Mouse (Mus musculus) macrophage (primary cell): Measurements from ENCODE around the gene Vav3. TPM values are rescaled to one million over a fixed set of nuclear protein-coding genes. Genes with fewer than 3 reads are reported as not detected.

Experiments
- H3K27ac ChIP-seq: fragments of 350-480 bp; formaldehyde crosslinking; 2 replicates; pipeline ENCODE4 v1.9.0; 2021
- H3K36me3 ChIP-seq: fragments of 350-480 bp; formaldehyde crosslinking; 2 replicates; pipeline ENCODE4 v1.9.0; 2021; ENCODE audit errors: inconsistent target
- H3K4me3 ChIP-seq: fragments of 350-480 bp; formaldehyde crosslinking; 2 replicates; pipeline ENCODE4 v1.9.0; 2021; ENCODE audit errors: inconsistent target
- H3K79me2 ChIP-seq: fragments of 350-480 bp; formaldehyde crosslinking; 2 replicates; pipeline ENCODE4 v1.9.0; 2021; ENCODE audit errors: inconsistent target
- WGBS: methylation state at CpG from one replicate; pipeline ENCODE4 v1.1.7; 2026; ENCODE audit warnings: inconsistent platforms; ENCODE audit not compliant: missing documents; 5-methylcytosine and 5-hydroxymethylcytosine counted together
- polyA plus RNA-seq: library from polyadenylated mRNA; stranded (reverse); fragments of 250-400 nt; gene quantifications from 3 replicates; pipeline ENCODE4 v1.2.4, GENCODE M21; 2018; ENCODE audit warnings: inconsistent platforms
- total RNA-seq, 78 experiments: library from RNA; depleted of rRNA; stranded (reverse); fragments of 250-400 nt; gene quantifications; 1 replicate in 9 of 78; 2 replicates in 24 of 78; 3 replicates in 43 of 78; 4 replicates in 2 of 78; pipeline ENCODE4 v1.2.4; 2018; ENCODE audit warnings: inconsistent platforms in 56 of 78

Vav3 gene
- 1,000 to 10,000 TPM in 2 of 26 experiments, 100 to 1,000 TPM in 24; 175 to 1,650 (median 328) TPM for total RNA-seq (2018; cell fraction: chromatin; rRNA removed)
- 10 to 100 TPM; 25.5 to 67.9 (median 42.1) TPM for total RNA-seq (2018; cell fraction: cytosol; rRNA removed)
- total RNA-seq (2018; cell fraction: nucleus; rRNA removed): 1,000 to 10,000 TPM in 1 of 26 experiments, 100 to 1,000 TPM in 12, 10 to 100 TPM in 13; 66.0 to 1,087 (median 131) TPM
- 29.8 to 56.3 TPM (median 48.5 TPM) in 3 replicates for polyA plus RNA-seq

DNA sequence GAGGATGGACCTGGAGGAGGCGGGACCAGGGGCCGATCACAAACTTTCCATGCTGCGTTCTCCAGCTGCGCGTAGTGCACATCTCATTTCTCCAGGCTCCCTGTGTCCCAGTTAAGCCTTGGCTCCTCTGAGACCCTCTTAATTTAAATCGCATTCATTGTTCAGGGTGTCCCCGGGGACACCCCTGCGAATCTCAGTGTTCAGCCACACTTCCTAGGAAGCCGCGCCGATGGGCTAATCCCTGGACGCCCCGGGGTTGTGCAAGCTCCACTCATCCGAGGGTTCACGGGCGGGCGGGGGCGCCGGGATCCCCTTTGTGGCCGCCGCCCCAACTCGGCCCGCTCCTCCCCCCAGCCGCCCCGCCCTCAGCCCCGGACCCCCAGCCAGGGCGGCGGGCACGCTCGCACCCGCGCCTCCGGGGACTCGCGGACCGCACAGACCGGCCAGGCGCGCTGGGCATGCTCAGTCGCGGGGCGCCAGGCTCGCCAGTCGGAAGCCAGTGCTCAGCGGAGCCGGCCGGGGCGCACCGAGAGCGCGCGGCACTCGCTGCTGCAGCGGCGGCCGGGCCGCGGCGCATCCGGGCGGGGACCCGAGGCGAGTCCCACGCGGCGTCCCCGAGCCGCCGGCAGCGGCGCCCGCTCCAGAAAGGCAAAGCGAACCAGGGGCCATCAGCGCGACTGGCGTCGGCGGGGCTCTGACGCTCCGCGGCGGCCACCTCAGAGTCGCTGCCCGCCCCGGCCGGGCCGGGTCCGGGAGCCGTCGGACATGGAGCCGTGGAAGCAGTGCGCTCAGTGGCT, at the start of gene Vav3:
Vav3 (plus strand) TSS at position 380 of the 797 bp plus-strand sequence.
- under 1% methylated on average over 59 of the region's 92 CpGs for WGBS
- H3K36me3 ChIP-seq: no peaks in the 10 kb centered on the region
- peak within 1 kb of the TSS; percentile 92 for H3K27ac ChIP-seq
- peaks cover 46% of the 10 kb centered on the region for H3K79me2 ChIP-seq
- H3K4me3 ChIP-seq: peak within 1 kb of the TSS; percentile 95

DNA sequence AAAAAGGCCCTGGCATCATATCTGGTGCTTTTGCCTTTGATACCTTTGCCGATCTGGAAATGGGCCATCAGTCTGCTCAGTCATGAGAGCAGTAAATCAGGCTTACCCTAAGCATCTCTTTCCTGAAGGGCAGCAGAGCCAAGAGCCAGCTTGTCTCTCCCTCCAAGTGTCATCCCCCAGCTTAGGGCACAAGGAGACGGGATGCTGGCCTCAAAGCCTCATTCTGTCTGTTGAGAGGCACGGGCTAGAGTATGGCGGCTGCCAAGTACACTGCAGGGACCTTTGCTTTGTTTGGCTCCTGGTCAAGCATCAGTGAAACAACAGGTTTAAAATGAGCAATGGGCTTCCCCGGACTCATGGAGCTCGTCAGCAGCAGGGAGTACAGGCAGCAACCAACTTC, 41.6 kb upstream of the Vav3 start:
- no peak overlapping the region for H3K4me3 ChIP-seq
- H3K27ac ChIP-seq: no peak overlapping the region
- H3K79me2 ChIP-seq: no peaks in the 10 kb centered on the region
- 96% methylated on average over 6 of the region's 6 CpGs for WGBS
- no peaks in the 10 kb centered on the region for H3K36me3 ChIP-seq

DNA sequence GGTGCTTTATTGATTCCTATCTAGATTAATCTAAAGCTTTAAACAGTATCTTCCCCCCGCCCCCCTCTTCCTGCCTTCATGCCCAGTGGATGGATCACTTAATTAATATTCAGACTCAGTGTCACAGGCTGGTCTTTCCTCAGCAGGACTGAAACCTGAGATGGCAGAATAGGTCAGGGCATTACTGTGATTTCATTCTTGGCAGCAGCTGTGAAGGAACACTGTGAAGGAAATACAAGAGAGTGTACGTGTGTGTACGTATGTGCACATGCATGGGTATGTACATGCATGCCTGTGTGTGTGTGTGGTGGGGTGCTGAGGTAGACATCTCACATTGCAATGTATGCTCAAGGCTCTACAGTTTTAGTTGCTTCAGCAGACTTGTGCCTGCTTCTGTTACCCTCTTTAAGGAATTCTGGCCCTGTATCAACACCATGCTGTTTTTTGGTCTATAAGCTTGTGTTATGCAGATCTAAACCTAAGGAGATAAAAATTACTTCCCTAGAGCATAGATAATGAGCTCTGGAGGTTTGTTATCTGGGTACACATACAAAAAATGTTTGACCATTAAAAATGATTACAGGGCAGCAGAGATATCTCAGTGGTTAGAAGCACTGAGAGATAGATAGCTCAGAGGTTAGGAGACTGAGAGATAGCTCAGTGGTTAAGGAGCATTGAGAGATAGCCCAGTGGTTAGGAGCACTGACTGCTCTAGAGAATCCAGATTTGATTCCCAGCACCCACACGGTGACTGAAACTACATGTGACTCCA, 41.0 kb upstream of the Vav3 start:
- Histone ChIP-seq H3K27ac (no peak overlapping the region), H3K36me3 (no peaks in the 10 kb centered on the region), H3K79me2 (no peaks in the 10 kb centered on the region), H3K4me3 (no peak overlapping the region)
- 87% methylated on average over 4 of the region's 4 CpGs for WGBS

DNA sequence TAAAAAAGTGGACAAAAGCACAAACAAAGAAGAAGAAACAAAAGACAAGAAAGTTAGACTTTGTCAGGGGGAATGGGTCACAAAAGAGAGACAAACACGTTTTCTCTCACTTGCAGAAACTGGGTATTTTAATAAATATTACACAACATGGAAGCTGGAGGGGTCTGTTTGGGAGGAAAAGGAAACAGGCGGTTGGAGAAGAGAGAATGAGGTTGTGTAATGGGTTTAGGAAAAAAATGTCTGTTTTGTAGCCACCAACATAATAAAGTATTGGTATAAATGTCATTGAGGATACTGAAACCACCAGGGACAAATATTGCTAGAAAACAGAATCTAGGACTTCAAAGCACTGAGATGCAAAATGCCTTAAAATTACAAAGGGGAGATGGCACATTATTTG, 38.4 kb upstream of the Vav3 start:
- WGBS: 20% methylated on average over 2 of the region's 2 CpGs

DNA sequence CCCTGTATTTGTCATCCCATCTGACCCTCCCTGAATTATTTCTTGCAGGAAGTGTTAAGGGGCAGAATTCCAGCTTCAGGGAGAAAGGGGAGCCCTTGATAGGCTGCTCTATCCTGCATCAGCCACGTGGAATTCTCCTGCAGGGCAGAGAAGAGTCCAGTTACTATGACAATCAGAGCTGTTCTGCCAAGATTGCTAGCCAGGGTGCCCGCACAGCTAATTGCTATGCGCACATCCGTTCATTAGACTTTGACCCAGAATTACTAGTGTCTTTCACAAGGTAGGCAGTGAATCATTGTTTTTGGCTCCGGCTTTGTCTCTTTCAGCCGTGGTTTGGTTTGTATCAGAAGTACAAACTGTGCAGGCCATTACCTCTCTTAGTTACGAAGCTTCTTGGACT, 33.0 kb upstream of the Vav3 start:
- H3K27ac ChIP-seq: no peak overlapping the region
- 88% methylated on average over 7 of the region's 7 CpGs for WGBS
- no peaks in the 10 kb centered on the region for H3K79me2 ChIP-seq
- H3K36me3 ChIP-seq: no peaks in the 10 kb centered on the region
- H3K4me3 ChIP-seq: no peak overlapping the region

More for the DNA sequence above, 38.4 kb upstream of the Vav3 start:
- no peaks in the 10 kb centered on the region for H3K79me2 ChIP-seq
- no peak overlapping the region for H3K4me3 ChIP-seq
- H3K36me3 ChIP-seq: no peaks in the 10 kb centered on the region
- H3K27ac ChIP-seq: no peak overlapping the region

DNA sequence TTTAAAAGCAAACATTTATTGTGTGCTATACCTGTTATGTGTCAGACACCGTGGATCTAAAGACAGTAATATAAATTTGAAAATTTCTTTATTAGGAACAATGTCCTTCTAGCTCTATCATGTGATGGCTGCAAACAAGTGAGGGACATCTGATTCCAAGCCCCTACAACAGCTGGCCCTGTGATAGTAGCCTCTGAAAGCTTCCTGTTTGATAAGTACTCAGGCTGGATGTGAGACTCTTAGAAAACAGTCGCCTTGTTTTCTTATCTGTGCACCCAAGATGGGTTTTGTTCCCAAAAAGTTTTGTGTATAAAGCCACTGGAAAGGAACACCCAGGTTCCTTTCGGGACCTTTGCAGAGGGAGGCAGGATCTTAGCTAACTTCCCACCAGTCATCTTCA, 32.0 kb upstream of the Vav3 start:
- no peaks in the 10 kb centered on the region for H3K36me3 ChIP-seq
- no peak overlapping the region for H3K27ac ChIP-seq
- 73% methylated on average over 3 of the region's 3 CpGs for WGBS
- no peak overlapping the region for H3K4me3 ChIP-seq
- no peaks in the 10 kb centered on the region for H3K79me2 ChIP-seq

DNA sequence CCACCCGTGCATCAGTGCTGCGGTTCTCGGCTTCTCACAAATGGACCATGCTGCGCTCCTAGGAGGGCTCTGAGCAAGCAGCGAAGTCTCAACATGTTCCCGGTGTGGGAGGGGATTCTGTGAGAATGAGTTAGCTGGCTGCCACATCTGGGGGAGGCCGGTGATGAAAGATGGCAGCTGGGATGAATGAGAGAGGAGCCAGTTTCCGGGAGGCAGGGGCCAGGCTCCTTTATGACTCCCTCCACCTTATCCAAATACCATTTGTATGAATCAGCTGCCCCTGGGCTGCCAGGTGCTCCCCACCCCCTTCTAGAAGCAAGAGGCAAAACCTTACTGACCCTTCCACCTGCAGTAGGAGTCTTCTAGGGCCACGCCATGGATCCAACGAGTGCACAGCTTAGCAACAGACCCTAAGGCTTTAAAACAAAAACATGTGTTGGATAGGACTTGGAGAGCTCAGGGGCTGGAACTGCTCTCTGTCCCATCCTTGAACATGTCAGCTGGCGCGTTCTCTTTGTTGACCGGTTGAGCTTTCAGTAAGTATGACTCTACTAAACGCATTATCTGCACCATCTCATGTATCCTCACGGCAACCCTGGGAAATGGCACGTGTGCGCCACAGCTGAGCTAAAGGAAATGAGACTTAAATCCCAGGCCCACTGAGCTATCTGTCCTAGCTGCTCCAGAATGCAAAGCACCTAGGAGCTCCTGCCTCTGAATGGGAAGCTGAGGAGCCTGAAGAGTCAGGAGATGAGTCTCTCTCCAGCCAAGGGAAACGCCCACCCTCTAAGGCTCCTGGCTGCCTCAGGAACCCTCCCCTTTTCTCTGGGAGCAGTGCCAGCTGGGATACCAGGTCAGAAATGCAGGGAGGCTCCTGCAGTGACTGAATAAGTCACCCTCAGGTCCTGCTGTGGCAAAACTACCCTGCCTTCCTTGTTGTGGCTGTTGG, 30.9 kb upstream of the Vav3 start:
- H3K27ac ChIP-seq: no peak overlapping the region
- no peaks in the 10 kb centered on the region for H3K36me3 ChIP-seq
- WGBS: 95% methylated on average over 18 of the region's 18 CpGs
- H3K79me2 ChIP-seq: no peaks in the 10 kb centered on the region
- no peak overlapping the region for H3K4me3 ChIP-seq

DNA sequence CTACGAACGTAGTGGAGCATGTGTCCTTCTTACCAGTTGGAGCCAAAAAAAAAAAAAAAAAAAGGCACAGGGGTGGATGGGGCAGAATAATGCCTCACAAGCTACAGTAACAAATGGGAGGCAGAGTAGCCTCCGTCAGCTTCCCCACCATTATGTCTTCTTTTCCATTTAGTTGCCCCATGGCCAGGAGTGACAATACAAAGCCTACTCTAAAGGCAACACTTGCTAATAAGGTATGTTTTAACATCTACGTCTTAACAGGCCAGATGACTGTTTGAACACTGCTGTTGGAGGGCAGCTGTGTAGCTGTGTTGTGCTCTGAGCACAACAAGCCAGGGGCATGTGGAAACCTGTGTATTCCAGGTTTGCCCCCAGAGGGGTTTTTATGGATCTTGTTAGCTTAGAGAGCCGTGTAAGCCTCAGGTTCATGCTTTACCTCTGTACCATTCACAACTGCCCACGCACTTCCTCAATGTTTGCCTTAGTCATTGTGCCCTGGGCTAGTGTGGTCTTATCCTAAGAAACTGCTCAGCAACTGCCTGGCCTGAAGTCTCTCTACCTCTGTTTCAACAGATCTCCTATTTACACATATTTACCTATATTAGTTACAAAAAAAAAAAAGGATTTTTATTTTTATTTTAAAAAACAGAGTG, 29.2 kb upstream of the Vav3 start:
- no peak overlapping the region for H3K27ac ChIP-seq
- 64% methylated on average over 6 of the region's 6 CpGs for WGBS
- H3K4me3 ChIP-seq: no peak overlapping the region
- no peaks in the 10 kb centered on the region for H3K79me2 ChIP-seq
- H3K36me3 ChIP-seq: no peaks in the 10 kb centered on the region

DNA sequence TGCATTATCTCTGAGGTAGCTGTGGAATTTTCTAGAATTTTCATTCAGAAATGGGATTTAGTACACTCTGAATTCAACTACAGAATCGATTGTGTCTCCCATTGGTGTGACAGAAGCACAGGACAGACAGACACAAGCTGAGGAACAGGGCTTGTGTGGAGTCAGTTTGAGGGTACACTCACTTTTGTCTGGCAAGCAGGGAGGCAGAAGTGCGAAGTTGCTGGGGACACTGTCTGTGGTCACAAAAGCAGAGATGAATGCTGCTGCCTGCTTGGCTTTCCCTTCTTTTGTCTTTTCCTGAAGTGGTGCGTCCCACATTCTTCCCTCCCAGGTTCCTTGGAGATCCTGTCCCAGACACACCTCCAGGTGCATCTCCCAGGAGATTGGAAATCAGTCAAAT, 28.6 kb upstream of the Vav3 start:
- no peaks in the 10 kb centered on the region for H3K36me3 ChIP-seq
- H3K79me2 ChIP-seq: no peaks in the 10 kb centered on the region
- H3K27ac ChIP-seq: no peak overlapping the region
- 78% methylated on average over 3 of the region's 3 CpGs for WGBS
- H3K4me3 ChIP-seq: no peak overlapping the region

DNA sequence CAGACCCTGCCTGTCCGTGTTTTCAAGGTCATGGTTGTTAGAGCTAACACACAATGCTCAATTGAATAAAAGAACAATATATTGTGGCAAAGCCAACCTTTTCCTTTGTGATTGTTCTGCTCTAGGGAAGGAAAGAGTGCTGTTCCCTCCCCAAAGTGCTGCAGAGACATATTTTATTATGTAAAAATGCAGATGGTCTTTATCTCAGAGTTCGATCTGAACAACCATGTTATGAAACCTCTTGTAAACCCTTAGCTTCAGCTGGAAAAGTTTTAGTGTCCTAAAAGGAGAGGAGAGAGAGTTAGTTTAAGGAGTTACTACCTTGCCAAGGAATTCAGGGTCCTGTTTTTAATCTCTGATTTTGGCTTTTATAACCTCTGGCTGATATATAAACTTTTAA, 27.0 kb upstream of the Vav3 start:
- no peaks in the 10 kb centered on the region for H3K79me2 ChIP-seq
- H3K36me3 ChIP-seq: no peaks in the 10 kb centered on the region
- H3K4me3 ChIP-seq: no peak overlapping the region
- WGBS: 53% methylated on average over 2 of the region's 2 CpGs
- H3K27ac ChIP-seq: no peak overlapping the region

DNA sequence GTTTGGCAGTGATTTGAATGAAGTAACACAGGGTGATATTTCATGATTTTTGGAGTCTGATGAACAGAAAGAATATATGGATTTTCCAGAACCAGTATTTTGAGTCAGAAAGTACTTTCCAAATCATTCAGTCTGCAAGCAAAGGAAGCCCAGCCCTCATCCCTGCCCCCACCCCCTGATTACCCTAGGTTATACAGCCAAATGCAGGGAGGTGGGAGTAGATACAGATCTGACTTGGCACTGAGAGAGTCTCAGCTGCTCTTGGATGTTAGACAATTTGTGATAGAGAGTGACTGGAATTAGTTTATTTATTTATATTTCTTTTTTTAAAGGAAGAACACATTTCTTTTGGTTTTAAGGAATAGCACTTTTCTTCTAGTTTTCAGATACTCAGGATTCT, 18.2 kb upstream of the Vav3 start:
- Histone ChIP-seq H3K79me2 (no peaks in the 10 kb centered on the region), H3K4me3 (no peak overlapping the region), H3K27ac (no peak overlapping the region), H3K36me3 (no peaks in the 10 kb centered on the region)

DNA sequence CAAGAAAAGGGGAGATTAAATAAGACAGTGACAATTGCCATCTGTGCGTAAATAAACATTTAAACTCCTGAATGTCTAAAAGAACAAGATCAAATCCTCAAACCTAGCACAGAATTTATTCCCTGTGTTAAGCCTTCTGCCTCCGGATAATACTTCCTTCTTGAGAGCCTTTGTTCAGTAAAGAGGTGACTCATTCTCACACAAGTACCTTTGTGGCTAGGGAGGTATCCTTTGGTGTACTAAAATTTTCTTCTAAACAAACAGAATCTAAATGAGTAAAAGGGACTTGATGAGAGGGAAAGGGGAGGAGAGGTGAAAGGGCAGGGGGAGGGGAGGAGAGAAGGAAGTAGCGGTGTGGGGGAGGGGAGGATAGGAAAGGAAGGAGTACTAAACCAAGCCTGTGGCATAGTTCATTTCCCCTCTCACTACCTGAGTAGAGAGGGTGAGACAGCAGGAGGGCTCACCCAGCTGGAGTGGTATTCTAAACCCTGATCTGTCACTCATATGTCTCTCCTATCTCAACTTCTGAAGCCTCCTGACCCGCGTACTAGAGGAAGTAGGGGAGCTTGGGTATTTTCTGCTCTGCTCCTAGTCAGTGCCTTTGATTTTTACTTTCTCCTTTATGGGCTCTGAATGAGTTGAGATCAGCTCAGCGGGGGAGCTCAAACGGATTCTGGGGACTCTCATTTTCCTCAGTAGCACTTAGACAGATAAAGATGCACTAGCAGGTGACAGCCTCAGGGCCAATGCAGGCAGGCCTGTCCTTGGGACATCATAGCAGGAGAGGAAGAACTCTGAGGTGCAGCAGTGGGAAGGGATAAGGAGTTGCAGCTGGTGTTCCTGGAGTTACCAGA, 16.8 kb upstream of the Vav3 start:
- no peak overlapping the region for H3K4me3 ChIP-seq
- no peaks in the 10 kb centered on the region for H3K79me2 ChIP-seq
- WGBS: 42% methylated on average over 6 of the region's 7 CpGs
- no peak overlapping the region for H3K27ac ChIP-seq
- no peaks in the 10 kb centered on the region for H3K36me3 ChIP-seq

DNA sequence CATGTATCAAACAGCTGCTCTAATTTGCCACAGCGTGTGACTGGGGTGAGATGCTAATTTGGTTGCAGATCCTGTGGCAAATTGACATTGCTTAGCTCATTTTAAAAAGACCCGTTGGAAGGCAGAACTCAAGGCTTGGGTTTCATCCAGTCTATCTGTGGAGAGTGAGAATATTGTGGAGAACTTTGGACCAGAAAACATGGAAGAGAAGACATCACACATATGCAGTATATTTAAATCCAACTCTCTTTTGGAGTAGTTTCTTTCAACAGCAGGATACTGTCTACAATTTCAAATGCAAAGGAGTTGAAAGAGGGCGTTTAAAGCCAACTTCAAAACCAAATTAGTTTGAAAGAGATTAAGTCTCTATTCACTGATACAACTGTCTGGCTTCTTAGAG, 13.3 kb upstream of the Vav3 start:
- Histone ChIP-seq H3K79me2 (no peaks in the 10 kb centered on the region), H3K4me3 (no peak overlapping the region), H3K36me3 (no peaks in the 10 kb centered on the region), H3K27ac (no peak overlapping the region)
- WGBS: 94% methylated on average over 3 of the region's 3 CpGs
